Mouse (Mus musculus): ENCODE results near the gene Asphd1.

GRCm38 (mm10) chr7:126951741-126952140 is 2.4 kb upstream of the Asphd1 start:
- no peak for TF ChIP-seq CTCF (IDR thresholded peaks at IDR 0.05; ENCODE audit: control insufficient read depth, insufficient read depth, insufficient replicate concordance, low read depth, low read length)
- TF ChIP-seq POLR2A (IDR thresholded peaks at IDR 0.05; ENCODE audit: control insufficient read depth, low read depth, low read length): no peak
